Mouse (Mus musculus) adrenal gland, postnatal 14 days (tissue): Measurements from ENCODE around the gene Olfr126. TPM values are rescaled to one million over a fixed set of nuclear protein-coding genes. Genes with fewer than 3 reads are reported as not detected.

Experiments used
- DNase-seq: peaks from one replicate; pipeline ENCODE4 v3.0.0; 2021; ENCODE audit warnings: mixed read lengths
- long read RNA-seq, 2 experiments: library from polyadenylated mRNA; stranded (forward); transcript quantifications; one replicate each; pipeline ENCODE4 v2.0.0; 2021
- total RNA-seq: library from RNA; stranded (reverse); gene quantifications from 2 replicates; pipeline ENCODE4 v1.2.3, GENCODE M21; 2021

The Olfr126 gene
- total RNA-seq = not detected in 2 replicates
- long read RNA-seq, experiment 1 = 0 reads
- long read RNA-seq, experiment 2 = 0 reads

GRCm38 (mm10) chr17:37847183-37847582 is at the start of gene Olfr126:
Olfr126 (plus strand) TSS chr17:37847483.
- DNase-seq = no peak

DNA sequence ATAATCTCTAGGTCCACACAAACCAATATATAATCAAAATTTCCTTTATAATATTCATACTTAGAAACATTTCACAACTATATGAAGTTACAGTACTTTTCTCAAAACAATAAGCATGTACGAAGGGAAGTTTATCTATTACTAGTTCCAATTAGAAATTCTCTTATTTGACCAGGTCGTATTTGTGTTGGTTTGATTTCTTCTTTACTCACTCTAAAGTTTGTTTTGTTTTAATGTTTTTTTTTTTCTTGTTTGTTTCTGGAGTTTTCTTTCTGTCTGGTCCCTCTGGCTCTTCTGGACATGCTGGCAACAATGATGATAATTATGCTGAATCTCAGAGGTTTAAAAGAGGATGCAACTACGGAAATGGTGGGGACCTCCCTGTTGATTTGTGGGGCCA is 47.7 kb upstream of the Olfr126 start, which contains the start of gene Olfr124:
Olfr124 (plus strand) TSS at position 301 of the 400 bp plus-strand sequence.
- DNase-seq = no peak

- DNase-seq = no peak
Measured at GRCm38 (mm10) chr17:37832649-37833048, 14.6 kb upstream of the Olfr126 start, which contains the start of gene Olfr125. Olfr125 (plus strand) TSS chr17:37832949.

DNA sequence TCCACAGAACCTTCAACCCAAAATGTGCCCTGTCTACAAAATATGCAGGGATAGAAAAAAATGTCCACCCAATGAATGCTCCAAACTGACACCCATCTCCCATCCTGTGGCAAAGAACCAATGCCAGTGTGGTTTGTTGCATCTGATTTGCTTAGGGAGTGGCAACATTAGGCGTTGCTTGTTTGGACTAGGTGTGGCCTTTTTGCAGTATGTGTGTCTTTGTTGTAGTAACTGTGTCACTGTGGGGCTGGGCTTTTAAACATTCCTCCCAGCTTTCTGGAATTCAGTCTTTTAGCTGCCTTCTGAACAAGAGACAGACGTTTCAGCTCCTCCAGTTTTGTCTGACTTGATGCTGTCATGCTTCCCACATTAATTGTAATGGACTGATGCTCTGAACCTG is 16.6 kb downstream of the Olfr126 start:
- DNase-seq = no peak

GRCm38 (mm10) chr17:37869676-37870205 is 22.5 kb downstream of the Olfr126 start:
- DNase-seq = no peak

DNA sequence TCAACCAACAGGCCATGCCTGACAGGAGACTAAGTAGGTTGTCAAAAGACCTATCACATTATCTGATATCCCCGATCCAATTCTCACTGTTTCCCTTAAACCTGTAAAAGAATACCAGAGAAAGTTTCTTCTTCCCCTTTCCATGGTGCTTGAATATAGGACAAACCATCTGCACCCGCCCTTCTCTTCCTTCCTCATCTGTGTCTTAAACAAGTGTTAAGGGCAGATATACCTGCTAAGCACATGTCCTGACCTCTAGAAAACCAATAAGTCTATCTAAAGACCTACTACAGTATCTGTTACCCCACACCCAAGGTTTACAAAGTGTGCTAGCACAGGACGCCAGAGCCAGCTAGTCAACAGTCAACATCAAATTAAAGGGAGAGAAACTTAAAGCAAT is 26.5 kb downstream of the Olfr126 start:
- DNase-seq = no peak

DNA sequence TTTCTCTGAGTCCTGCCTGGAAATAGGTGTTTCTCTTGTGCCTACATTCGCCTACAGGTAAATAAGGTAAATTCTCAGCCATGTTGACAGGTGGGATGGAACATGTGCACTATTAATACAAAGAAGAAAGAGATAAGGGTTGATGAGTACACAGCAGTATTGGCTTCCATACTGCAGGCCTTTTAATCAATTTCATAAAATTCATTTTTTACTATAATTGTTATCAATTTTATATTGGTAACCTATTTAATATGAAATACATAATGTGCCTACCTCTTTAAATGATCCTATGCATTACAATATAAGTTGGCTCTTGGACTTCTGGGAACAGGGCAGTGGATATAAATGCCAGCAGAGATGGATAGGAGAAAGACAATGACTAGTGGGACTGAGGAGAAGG is 52.9 kb downstream of the Olfr126 start, which contains the start of gene Olfr127:
Olfr127 (plus strand) TSS at position 301 of the 400 bp plus-strand sequence.
- no peak for DNase-seq

Other genes with a start within 250 kb of the Olfr126 start
- gene Olfr115, start 220.4 kb upstream of the Olfr126 start, total RNA-seq = not detected in 2 replicates
- gene Olfr116, start 220.3 kb upstream of the Olfr126 start, total RNA-seq = not detected in 2 replicates
- gene Olfr117, start 183.7 kb upstream of the Olfr126 start, total RNA-seq = not detected in 2 replicates
- not detected in 2 replicates for gene Olfr118, start 180.5 kb upstream of the Olfr126 start, total RNA-seq
- gene Olfr119, start 150.9 kb upstream of the Olfr126 start, total RNA-seq = not detected in 2 replicates
- gene Olfr120, start 125.7 kb upstream of the Olfr126 start, total RNA-seq = not detected in 2 replicates
- not detected in 2 replicates for gene Olfr121, start 98.6 kb upstream of the Olfr126 start, total RNA-seq
- not detected in 2 replicates for gene Olfr122, start 78.9 kb upstream of the Olfr126 start, total RNA-seq
- gene Olfr123, start 54.0 kb upstream of the Olfr126 start, total RNA-seq = not detected in 2 replicates
- gene Olfr124, start 47.6 kb upstream of the Olfr126 start, total RNA-seq = not detected in 2 replicates
- not detected in 2 replicates for gene Olfr125, start 14.5 kb upstream of the Olfr126 start, total RNA-seq
- not detected in 2 replicates for gene Olfr127, start 53.0 kb downstream of the Olfr126 start, total RNA-seq
- gene Olfr128, start 73.1 kb downstream of the Olfr126 start, total RNA-seq = not detected in 2 replicates
- not detected in 2 replicates for gene Olfr761, start 105.6 kb downstream of the Olfr126 start, total RNA-seq
- not detected in 2 replicates for gene Olfr129, start 212.6 kb downstream of the Olfr126 start, total RNA-seq
- not detected in 2 replicates for gene Olfr130, start 216.4 kb downstream of the Olfr126 start, total RNA-seq
- gene Olfr131, start 241.2 kb downstream of the Olfr126 start, total RNA-seq = not detected in 2 replicates